Mouse (Mus musculus) liver, embryonic 13.5 days (tissue): ENCODE data around the gene Resp18. TPM values are rescaled to one million over a fixed set of nuclear protein-coding genes. Genes with fewer than 3 reads are reported as not detected.
"Not testable (repeated sequence)": the region's sequence is repeated elsewhere in the genome, so short reads cannot be mapped to it uniquely, and the experiment has no call there.

ENCODE experiments used
- ATAC-seq: fragments of 200-750 bp; cut with Nextera tagmentation; 2 replicates; pipeline ENCODE4 v1.8.0; 2017; ENCODE audit warnings: low read depth, mild to moderate bottlenecking, moderate number of reproducible peaks, moderate library complexity
- DNase-seq: peaks from one replicate; pipeline ENCODE4 v3.0.0; 2022
- H3K27ac ChIP-seq: fragments of 300-500 bp; sonication (generic); 2 replicates; pipeline ENCODE4 v1.5.1; 2015; ENCODE audit warnings: moderate library complexity, mild to moderate bottlenecking, inconsistent platforms
- H3K27me3 ChIP-seq: fragments of 300-500 bp; sonication (generic); 2 replicates; pipeline ENCODE4 v1.6.1; 2015; ENCODE audit warnings: mild to moderate bottlenecking, inconsistent platforms
- H3K36me3 ChIP-seq: fragments of 300-500 bp; sonication (generic); 2 replicates; pipeline ENCODE4 v1.6.1; 2015; ENCODE audit warnings: mild to moderate bottlenecking, inconsistent platforms
- H3K4me1 ChIP-seq: fragments of 300-500 bp; sonication (generic); replicated peaks from 2 replicates; pipeline ENCODE4 v1.6.1; 2015; ENCODE audit warnings: inconsistent platforms
- H3K4me2 ChIP-seq: fragments of 300-500 bp; sonication (generic); 2 replicates; pipeline ENCODE4 v1.6.1; 2015; ENCODE audit warnings: inconsistent platforms, mild to moderate bottlenecking, moderate library complexity
- H3K4me3 ChIP-seq: fragments of 300-500 bp; sonication (generic); replicated peaks from 2 replicates; pipeline ENCODE4 v1.5.1; 2015; ENCODE audit warnings: mild to moderate bottlenecking, inconsistent platforms
- H3K9ac ChIP-seq: fragments of 300-500 bp; sonication (generic); 2 replicates; pipeline ENCODE4 v1.6.1; 2015; ENCODE audit warnings: mild to moderate bottlenecking, inconsistent platforms
- H3K9me3 ChIP-seq: fragments of 300-500 bp; sonication (generic); replicated peaks from 2 replicates; pipeline ENCODE4 v1.6.1; 2016; ENCODE audit warnings: inconsistent platforms
- WGBS: fragments of 180-500 bp; shearing (Covaris S2); methylation state at CpG from one replicate; pipeline ENCODE4 v1.1.7; 2015; ENCODE audit not compliant: insufficient replicate concordance; 5-methylcytosine and 5-hydroxymethylcytosine counted together
- polyA plus RNA-seq: library from polyadenylated mRNA; unstranded; fragments of >200 nt; fragmentation: Nextera tagmentation; extraction: Ambion mirVana; gene quantifications from 2 replicates; pipeline ENCODE4 v1.2.1, GENCODE M21; 2015

Resp18 gene
- polyA plus RNA-seq, 1 experiment from 2014 or later, result not detected

DNA sequence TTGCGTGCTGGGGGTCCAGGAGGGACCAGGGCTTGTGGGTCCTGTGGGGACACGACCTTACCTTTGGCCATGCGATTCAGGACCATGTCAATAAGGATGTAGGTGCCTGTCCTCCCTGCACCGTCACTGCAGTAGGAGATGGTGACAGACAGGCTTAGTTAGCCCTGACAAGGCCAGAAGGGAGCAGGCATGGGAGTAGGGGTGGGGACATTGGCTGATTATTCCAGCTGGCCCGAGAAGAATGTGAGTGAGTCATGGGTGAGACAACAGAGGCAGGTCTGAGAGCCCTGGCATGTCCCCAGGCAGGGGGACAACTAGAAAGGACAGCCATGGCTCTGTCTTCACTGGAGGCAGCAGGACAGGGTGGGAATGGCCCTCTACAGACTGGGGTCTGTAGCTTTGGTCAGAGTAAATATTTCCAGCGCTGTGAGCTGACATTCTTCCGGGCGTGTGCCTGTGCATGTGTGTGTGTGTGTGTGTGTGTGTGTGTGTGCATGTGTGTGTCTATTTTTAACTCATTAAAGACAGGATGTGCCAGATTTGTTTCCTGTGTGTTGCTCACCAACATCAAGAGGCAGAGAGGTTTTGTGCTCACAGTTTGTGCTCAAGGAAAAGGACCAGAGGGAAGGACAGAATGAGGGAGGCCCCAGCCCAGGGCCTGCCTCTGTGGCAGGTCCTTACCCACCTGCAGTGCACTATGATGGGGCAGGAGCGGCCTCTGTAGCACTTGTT, 30.0 kb downstream of the Resp18 start:
- Histone ChIP-seq H3K27ac (peak overlapping the region; percentile 66; the same call in 1 of the 2 replicates), H3K36me3 (peaks cover 7% of the 10 kb centered on the region), H3K4me1 (peaks cover 38% of the 10 kb centered on the region), H3K4me2 (no peak overlapping the region), H3K27me3 (peaks cover 4% of the 10 kb centered on the region), H3K9ac (0 out of 2 replicates have a peak overlapping the region, but pooled peaks have one; percentile 22), H3K9me3 (no peaks in the 10 kb centered on the region), H3K4me3 (no peak overlapping the region)
- no peak for ATAC-seq
- DNase-seq, result no peak
- 56% methylated on average over 9 of the region's 9 CpGs for WGBS

GRCm38 (mm10) chr1:75247071-75247930, 30.9 kb downstream of the Resp18 start:
- ATAC-seq, result no peak
- no peak overlapping the region for H3K9ac ChIP-seq

GRCm38 (mm10) chr1:75244836-75245235, 33.4 kb downstream of the Resp18 start:
- 21% methylated on average over 4 of the region's 4 CpGs for WGBS
- Histone ChIP-seq H3K4me3 (no peak overlapping the region), H3K36me3 (peaks cover 27% of the 10 kb centered on the region), H3K4me1 (peaks cover 17% of the 10 kb centered on the region), H3K27ac (0 out of 2 replicates have a peak overlapping the region, but pooled peaks have one; percentile 5), H3K4me2 (no peak overlapping the region), H3K9ac (no peak overlapping the region), H3K9me3 (no peaks in the 10 kb centered on the region), H3K27me3 (no peaks in the 10 kb centered on the region)
- ATAC-seq, result peak; percentile 43
- DNase-seq, result no peak

More at GRCm38 (mm10) chr1:75247071-75247930, 30.9 kb downstream of the Resp18 start:
- Histone ChIP-seq H3K4me3 (no peak overlapping the region), H3K27ac (no peak overlapping the region; the same call in 1 of the 2 replicates), H3K9me3 (no peaks in the 10 kb centered on the region), H3K36me3 (peaks cover 12% of the 10 kb centered on the region), H3K4me1 (peaks cover 37% of the 10 kb centered on the region), H3K27me3 (peaks cover 3% of the 10 kb centered on the region), H3K4me2 (no peak overlapping the region)
- 76% methylated on average over 16 of the region's 16 CpGs for WGBS
- DNase-seq, result no peak

DNA sequence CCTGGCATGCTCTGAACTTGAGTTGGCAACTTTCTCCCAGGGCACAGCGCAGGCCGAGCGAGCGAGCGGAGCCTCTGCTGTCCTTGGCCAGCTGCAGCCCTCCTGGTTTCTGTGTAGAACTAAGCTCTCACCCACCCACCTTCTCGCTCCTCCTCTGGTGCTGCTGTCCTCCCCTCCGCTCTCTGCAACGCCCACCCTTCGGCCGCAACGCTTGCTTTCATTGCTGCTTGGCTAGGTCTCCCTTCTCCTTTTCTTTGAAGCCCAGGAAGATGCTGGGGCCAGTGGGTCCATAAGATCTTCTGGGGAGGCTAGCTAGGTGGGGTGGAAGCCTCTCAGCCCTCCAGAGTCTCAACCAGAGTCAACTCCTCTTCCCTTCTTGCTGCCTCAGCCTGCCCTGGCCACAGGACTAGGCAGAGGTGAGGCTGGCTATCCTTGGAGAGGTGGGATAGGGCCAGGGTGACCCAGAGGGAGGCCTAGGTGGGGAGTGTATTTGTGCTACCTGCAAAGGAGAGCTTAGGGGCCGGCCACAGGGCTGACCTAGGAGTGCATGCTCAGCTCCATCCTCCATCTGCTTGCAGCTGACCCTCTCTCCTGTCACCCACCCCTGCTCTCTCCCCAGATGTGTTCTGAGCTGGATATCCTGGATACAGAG, 33.9 kb downstream of the Resp18 start:
- peak; percentile 19 for ATAC-seq

GRCm38 (mm10) chr1:75243411-75243810, 34.8 kb downstream of the Resp18 start:
- Histone ChIP-seq H3K4me3 (no peak overlapping the region), H3K4me1 (peaks cover 17% of the 10 kb centered on the region), H3K9me3 (no peaks in the 10 kb centered on the region), H3K27ac (no peak overlapping the region), H3K9ac (no peak overlapping the region), H3K36me3 (peaks cover 34% of the 10 kb centered on the region), H3K4me2 (no peak overlapping the region), H3K27me3 (no peaks in the 10 kb centered on the region)
- DNase-seq (no peak), ATAC-seq (no peak)
- 85% methylated on average over 14 of the region's 14 CpGs for WGBS

More for the DNA sequence above, 33.9 kb downstream of the Resp18 start:
- Histone ChIP-seq H3K4me3 (no peak overlapping the region), H3K27ac (peak overlapping the region; percentile 5; the same call in 1 of the 2 replicates), H3K9me3 (no peaks in the 10 kb centered on the region), H3K36me3 (peaks cover 32% of the 10 kb centered on the region), H3K27me3 (no peaks in the 10 kb centered on the region), H3K9ac (no peak overlapping the region), H3K4me2 (no peak overlapping the region), H3K4me1 (peaks cover 18% of the 10 kb centered on the region)
- WGBS, result 90% methylated on average over 12 of the region's 12 CpGs
- DNase-seq, result no peak

GRCm38 (mm10) chr1:75239591-75239990, 38.6 kb downstream of the Resp18 start:
- no peak overlapping the region for H3K27ac ChIP-seq
- WGBS, result 91% methylated on average over 10 of the region's 10 CpGs

DNA sequence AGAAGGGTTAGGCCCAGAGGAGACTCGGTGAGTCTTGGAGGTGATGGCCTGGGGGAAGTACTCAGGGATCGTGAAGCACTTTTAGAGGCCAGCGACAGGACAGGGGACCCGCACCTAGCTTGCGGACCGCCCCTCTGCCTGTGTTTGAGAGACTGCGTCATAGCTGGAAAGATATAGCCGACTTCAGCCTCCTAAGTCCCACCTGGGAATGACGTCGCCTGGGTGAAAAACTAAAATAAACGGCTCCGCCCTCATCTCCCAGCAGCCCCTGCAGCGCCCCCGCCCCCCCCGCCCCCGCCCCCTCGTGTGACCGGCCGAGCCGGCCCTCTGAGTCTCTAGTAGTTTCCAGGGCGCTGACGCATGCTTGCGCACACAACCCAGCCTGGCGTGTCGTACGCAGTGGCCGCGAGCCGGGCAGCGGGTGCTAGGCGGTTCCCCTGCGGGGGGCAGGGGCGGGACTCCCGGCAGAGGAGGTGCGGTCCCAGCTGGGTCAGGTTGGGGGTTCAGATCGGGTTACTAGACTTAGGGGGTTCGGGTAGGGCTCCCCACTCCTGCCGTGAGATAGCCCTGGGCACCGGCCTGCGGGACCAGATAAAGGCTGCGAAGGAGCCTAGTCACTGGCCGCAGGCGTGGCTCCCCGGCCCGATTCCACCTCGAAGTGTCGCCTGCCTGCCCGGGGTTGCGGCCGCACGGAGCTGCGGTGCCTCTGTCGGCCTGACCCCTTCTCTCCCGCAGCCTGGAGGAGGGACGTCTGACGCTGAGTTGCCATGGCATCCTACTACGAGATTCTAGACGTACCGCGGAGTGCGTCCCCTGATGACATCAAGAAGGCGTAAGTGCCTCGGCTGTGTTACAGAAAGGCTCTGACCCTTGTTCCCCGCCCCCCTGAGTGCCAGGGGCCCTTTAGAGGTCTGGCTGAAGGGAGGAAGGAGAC, 41.8 kb downstream of the Resp18 start, which contains the start of gene Dnajb2:
Gene Dnajb2 (plus strand): TSS at position 290 of the 934 bp plus-strand sequence.
- Histone ChIP-seq H3K4me3 (peak within 1 kb of the TSS; percentile 65), H3K9me3 (no peaks in the 10 kb centered on the region), H3K4me1 (peaks cover 61% of the 10 kb centered on the region), H3K4me2 (peak within 1 kb of the TSS; percentile 87), H3K27me3 (no peaks in the 10 kb centered on the region), H3K9ac (peak within 1 kb of the TSS; percentile 77), H3K27ac (peak within 1 kb of the TSS; percentile 99), H3K36me3 (peaks cover 19% of the 10 kb centered on the region)
- WGBS, result 1% methylated on average over 64 of the region's 64 CpGs
- DNase-seq, result peak; percentile 94
- ATAC-seq, result peak; percentile 96

More at GRCm38 (mm10) chr1:75239591-75239990, 38.6 kb downstream of the Resp18 start:
- Histone ChIP-seq H3K36me3 (peaks cover 34% of the 10 kb centered on the region), H3K4me3 (no peak overlapping the region), H3K9ac (no peak overlapping the region), H3K9me3 (no peaks in the 10 kb centered on the region), H3K27me3 (no peaks in the 10 kb centered on the region), H3K4me1 (peaks cover 43% of the 10 kb centered on the region), H3K4me2 (no peak overlapping the region)
- ATAC-seq (no peak), DNase-seq (no peak)

GRCm38 (mm10) chr1:75234606-75235005, 43.6 kb downstream of the Resp18 start:
- H3K4me2 ChIP-seq, result peak overlapping the region; percentile 87; the same call in 1 of the 2 replicates

GRCm38 (mm10) chr1:75232489-75232888, 45.7 kb downstream of the Resp18 start:
- H3K27ac ChIP-seq, H3K27me3 ChIP-seq, H3K4me3 ChIP-seq, H3K36me3 ChIP-seq, H3K4me2 ChIP-seq, H3K9me3 ChIP-seq, ATAC-seq, H3K9ac ChIP-seq, DNase-seq: not testable (repeated sequence)
- 52% methylated on average over 4 of the region's 4 CpGs for WGBS
- H3K4me1 ChIP-seq, result peaks cover 73% of the 10 kb centered on the region

More at GRCm38 (mm10) chr1:75234606-75235005, 43.6 kb downstream of the Resp18 start:
- DNase-seq (peak; percentile 68), ATAC-seq (no peak)
- no peaks in the 10 kb centered on the region for H3K9me3 ChIP-seq
- H3K4me1 ChIP-seq, result peaks cover 79% of the 10 kb centered on the region
- WGBS, result under 1% methylated on average over 8 of the region's 8 CpGs
- H3K9ac ChIP-seq, result peak overlapping the region; percentile 77
- peak overlapping the region; percentile 99 for H3K27ac ChIP-seq
- no peaks in the 10 kb centered on the region for H3K27me3 ChIP-seq
- peaks cover 5% of the 10 kb centered on the region for H3K36me3 ChIP-seq
- 0 out of 2 replicates have a peak overlapping the region, but pooled peaks have one; percentile 65 for H3K4me3 ChIP-seq

DNA sequence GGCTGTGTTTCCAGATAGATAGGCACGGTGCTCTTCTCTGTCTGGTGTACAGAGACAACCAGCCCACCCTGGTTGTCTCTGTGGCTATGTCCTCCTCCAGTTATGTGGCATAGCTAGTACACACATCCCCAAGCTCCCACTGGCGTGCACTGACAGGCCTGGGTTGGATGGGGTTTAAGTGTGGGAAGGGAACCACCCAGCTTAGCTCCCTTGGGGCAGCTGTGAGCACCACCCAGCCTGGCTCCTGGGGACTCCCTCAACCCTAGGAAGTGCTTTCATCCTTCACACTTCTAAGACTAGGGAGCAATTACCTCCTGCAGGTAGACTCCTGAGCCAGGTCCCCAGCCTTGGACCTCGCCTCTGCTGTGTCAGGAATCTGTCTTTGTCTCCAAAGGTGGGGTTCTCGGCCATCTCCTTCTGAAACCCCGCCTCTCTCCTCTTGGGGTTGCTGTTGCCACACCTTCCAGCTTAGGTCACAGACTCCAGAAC, 46.5 kb downstream of the Resp18 start, which contains the start of gene A630095N17Rik:
Gene A630095N17Rik (minus strand): TSS at position 439 of the 489 bp plus-strand sequence.
- Histone ChIP-seq H3K4me1 (peaks cover 72% of the 10 kb centered on the region), H3K4me3 (no peak within 1 kb of the TSS), H3K9ac (peak within 1 kb of the TSS; percentile 26), H3K36me3 (no peaks in the 10 kb centered on the region), H3K27ac (peak within 1 kb of the TSS; percentile 66), H3K4me2 (no peak within 1 kb of the TSS), H3K27me3 (no peaks in the 10 kb centered on the region), H3K9me3 (no peaks in the 10 kb centered on the region)
- DNase-seq (no peak), ATAC-seq (no peak)
- 57% methylated on average over 5 of the region's 5 CpGs for WGBS
